Mouse (Mus musculus): ENCODE results near the gene Rap1a.

Rap1a gene

DNA sequence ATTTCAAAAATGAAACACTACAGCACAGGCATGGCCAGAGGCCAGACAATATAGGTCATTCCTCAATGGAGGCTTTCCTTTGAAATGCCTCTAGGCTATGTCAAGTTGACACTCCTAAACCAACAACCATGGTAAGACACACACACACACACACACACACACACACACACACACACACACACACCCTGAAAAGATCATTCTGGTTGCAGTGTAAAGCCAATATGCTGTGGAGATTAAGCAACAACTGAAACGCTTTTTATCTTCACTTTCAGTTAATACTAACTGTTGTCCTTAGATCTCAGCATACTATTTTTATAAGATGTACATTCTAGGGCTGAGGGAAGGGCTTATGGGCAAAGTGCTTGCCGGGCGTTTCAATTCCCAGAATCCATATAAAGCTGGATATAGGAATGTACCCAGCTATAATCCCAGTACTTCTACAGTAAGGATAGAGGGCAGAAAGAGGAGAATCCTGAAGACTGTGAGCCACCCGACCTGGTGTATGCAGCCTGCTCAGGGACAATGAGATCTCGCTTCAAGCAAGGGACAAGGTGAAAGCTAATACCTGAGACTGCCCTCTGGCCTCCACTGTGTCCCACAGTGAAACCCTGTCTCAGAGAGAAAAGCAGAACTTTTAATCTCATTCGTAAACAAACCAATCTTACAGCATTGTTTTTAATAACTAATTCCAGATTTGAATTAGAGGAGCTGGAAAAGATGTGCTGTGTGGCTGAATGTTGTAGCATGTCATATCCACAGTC is 43.6 kb downstream of the Rap1a start:
- TF ChIP-seq GATA4 (IDR thresholded peaks at IDR 0.05; ENCODE audit: insufficient replicate concordance, low read length) = no peak

- no peak for TF ChIP-seq GATA4 (IDR thresholded peaks at IDR 0.05; ENCODE audit: insufficient replicate concordance, low read length)
These were observed 44.6 kb downstream of the Rap1a start for GRCm38 (mm10) chr3:105756505-105756904.

- no peak for TF ChIP-seq GATA4 (IDR thresholded peaks at IDR 0.05; ENCODE audit: insufficient replicate concordance, low read length)
These were observed 46.0 kb downstream of the Rap1a start for GRCm38 (mm10) chr3:105755123-105755522.

DNA sequence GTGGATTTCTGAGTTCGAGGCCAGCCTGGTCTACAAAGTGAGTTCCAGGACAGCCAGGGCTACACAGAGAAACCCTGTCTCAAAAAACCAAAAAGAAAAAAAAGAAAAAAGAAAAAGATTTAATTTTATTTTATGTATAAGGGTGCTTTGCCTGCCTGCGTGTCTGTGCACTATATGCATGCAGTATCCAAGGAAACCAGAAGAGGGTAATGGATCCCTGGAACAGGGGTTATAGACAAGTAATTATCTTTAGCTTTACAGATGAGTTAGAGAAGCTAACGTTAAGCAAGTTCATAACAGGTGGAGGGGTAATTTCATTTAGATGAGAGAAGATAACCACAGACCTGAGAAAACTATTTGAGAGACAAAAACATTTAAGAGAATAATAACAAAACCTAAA is 47.0 kb downstream of the Rap1a start:
- TF ChIP-seq GATA4 (IDR thresholded peaks at IDR 0.05; ENCODE audit: insufficient replicate concordance, low read length) = no peak

- no peak for TF ChIP-seq GATA4 (IDR thresholded peaks at IDR 0.05; ENCODE audit: insufficient replicate concordance, low read length)
These were observed 50.3 kb downstream of the Rap1a start for GRCm38 (mm10) chr3:105750810-105751209.

- TF ChIP-seq GATA4 (IDR thresholded peaks at IDR 0.05; ENCODE audit: insufficient replicate concordance, low read length) = no peak
These were observed 54.6 kb downstream of the Rap1a start for GRCm38 (mm10) chr3:105746542-105746941.

DNA sequence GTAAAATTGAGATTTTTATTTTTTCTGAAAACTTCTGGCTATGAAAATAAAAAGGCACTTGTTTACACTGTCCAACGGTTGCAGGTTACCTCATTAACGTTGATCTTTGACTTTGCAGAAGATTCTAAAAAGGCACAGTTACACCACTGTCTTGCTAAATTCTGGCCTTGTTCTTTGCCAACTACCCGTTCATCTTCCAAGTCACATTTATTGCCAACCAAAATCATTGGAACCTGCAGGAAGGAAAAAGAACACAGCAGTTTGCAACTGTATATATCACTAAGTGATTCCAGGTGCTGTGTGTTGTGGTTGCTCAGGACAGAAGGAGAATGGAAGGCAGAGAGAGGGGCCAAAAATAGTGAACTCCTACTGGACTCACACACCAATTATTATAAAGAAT is 63.5 kb downstream of the Rap1a start:
- TF ChIP-seq GATA4 (IDR thresholded peaks at IDR 0.05; ENCODE audit: insufficient replicate concordance, low read length) = no peak

DNA sequence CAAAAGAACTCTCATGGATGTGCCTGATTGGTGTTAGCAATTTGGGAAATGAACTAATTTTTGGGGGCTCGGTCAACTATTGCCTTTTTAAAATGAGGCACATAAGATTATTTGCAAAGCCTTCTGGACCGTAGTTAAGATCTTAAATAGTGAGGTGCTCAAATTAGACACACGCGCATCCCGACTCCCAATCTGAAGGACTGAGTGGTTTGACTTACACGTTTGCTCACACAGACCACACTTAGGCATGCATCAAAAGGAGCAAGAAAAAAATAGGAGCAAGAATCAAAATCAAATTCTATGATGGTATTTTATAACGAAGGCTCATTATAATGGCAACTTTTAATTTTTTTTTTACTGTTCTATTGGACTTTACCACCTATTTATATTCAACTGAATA is 64.1 kb downstream of the Rap1a start:
- TF ChIP-seq GATA4 (IDR thresholded peaks at IDR 0.05; ENCODE audit: insufficient replicate concordance, low read length) = no peak

- no peak for TF ChIP-seq GATA4 (IDR thresholded peaks at IDR 0.05; ENCODE audit: insufficient replicate concordance, low read length)
These were observed 65.0 kb downstream of the Rap1a start for GRCm38 (mm10) chr3:105736148-105736547.

DNA sequence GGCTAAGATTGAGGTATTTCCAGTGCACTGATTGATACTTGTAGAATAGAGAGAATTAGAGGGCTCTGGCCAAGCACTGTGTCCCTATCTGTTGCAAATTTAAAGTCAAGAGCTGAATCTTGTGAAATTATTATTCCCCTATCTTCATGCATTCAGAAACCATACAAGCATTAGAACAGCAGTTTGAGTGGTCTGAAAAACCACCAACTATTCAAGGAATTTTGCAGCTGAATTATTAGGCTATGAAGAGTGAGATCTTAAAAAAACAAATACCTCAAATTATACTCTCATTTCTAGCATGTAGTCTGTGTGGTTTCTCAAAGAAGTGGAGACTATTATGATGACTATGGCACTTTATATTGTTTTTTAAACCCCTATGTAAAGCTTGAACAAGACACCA is 65.9 kb downstream of the Rap1a start:
- TF ChIP-seq GATA4 (IDR thresholded peaks at IDR 0.05; ENCODE audit: insufficient replicate concordance, low read length) = no peak

GRCm38 (mm10) chr3:105733538-105733937 is 67.6 kb downstream of the Rap1a start:
- TF ChIP-seq GATA4 (IDR thresholded peaks at IDR 0.05; ENCODE audit: insufficient replicate concordance, low read length) = no peak

GRCm38 (mm10) chr3:105732360-105732759 is 68.8 kb downstream of the Rap1a start:
- TF ChIP-seq GATA4 (IDR thresholded peaks at IDR 0.05; ENCODE audit: insufficient replicate concordance, low read length) = no peak

- TF ChIP-seq GATA4 (IDR thresholded peaks at IDR 0.05; ENCODE audit: insufficient replicate concordance, low read length) = no peak
These were observed 75.1 kb downstream of the Rap1a start for GRCm38 (mm10) chr3:105726037-105726436.

DNA sequence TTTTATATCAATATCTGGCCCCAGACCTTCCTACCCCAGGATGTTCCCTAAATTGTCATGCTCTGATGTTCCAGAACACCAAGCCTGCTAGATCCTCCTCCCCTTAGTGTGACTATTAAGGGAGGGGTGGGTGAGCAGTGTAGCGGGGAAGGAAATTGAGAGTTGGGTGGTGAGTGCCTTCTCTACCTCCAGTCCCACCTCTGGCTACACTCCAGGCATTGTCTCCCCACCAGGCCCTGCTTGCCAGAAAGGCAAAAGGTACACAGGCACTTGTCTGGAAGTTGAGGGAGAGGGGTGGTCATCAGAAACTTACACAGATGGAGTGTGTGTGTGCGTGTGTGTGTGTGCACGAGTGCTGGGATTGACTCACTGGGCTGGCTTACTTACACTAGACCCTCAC is 78.6 kb downstream of the Rap1a start:
- TF ChIP-seq GATA4 (IDR thresholded peaks at IDR 0.05; ENCODE audit: insufficient replicate concordance, low read length) = no peak

DNA sequence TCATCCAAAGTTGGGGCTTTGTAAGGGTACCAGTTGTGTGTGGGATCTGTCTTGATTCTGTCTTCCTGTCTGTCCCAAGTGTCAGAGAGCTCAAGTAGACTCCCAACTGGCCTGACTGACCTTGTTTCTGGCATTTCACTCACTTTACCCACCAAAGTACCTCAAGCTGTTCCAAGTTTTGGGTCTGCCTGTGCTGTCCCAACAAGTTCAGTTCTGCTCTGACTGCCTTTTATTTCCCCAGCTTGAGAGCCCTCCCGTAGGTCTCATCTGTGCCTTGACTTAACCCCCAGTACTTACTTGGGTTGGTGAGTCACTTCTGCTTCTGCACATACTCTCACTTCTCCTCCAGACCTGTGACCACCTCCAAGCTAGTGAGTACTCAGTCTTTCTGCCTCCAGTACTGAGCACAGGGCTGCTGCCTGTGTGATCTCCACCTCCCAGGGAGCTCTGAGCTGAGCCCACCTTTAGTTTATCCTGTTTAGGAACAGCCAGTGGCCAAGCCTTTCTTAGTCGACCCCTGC is 79.4 kb downstream of the Rap1a start:
- no peak for TF ChIP-seq GATA4 (IDR thresholded peaks at IDR 0.05; ENCODE audit: insufficient replicate concordance, low read length)

DNA sequence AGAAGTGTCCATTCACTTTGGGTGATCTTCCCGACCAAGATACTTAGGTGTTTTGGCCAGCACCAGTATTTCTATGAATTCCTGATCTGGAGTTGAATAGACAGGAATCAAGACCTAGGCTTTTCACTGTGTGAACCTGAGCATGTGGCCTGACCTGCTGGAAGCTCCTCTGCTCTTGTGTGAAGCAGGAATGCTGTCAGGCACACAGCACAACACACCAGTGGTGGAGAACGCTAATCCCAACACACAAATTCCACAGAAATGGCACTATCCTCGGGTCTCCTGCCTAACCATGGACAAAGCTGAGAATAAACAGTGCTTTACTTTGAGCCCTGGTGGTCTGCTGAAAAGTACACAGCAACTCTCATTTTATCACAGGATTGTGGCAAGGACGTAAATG is 80.6 kb downstream of the Rap1a start:
- no peak for TF ChIP-seq GATA4 (IDR thresholded peaks at IDR 0.05; ENCODE audit: insufficient replicate concordance, low read length)

DNA sequence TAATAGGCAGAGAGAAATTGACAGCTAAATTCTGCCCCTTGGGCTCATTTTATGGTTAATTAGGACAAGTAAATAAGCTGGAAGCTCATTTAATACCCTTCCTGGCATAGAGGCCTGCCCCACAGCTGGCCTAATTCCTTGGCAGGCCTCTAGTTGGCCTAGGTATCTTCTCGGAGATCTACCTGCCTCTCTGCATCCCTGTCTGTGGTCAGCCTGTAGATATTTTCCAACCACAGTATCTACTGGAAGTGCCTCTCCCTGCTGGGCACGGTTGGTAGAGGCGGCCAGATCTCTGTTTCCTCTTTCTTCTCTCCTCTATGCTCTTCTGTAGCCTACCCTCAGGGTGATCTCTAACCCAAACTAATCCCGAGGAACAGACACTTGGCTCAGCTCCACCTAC is 81.2 kb downstream of the Rap1a start:
- no peak for TF ChIP-seq GATA4 (IDR thresholded peaks at IDR 0.05; ENCODE audit: insufficient replicate concordance, low read length)
